Mouse (Mus musculus) Muller cell, postnatal 12 days (primary cell): ENCODE results near the gene Lsm4.

Experiments used
- DNase-seq: peaks from one replicate; pipeline ENCODE4 v3.0.0-alpha.2; 2015; ENCODE audit errors: inconsistent ontology term

Lsm4 gene

GRCm38 (mm10) chr8:70649324-70649723, 23.7 kb upstream of the Lsm4 start:
- peak; percentile 94 for DNase-seq

- DNase-seq = no peak
Measured at GRCm38 (mm10) chr8:70650351-70650750, 22.7 kb upstream of the Lsm4 start.

GRCm38 (mm10) chr8:70653226-70653625, 19.8 kb upstream of the Lsm4 start:
- peak; percentile 58 for DNase-seq

- no peak for DNase-seq
Measured at GRCm38 (mm10) chr8:70654121-70654520, 18.9 kb upstream of the Lsm4 start.

GRCm38 (mm10) chr8:70655469-70655868, 17.6 kb upstream of the Lsm4 start:
- peak; percentile 70 for DNase-seq

GRCm38 (mm10) chr8:70656193-70656790, 16.8 kb upstream of the Lsm4 start:
- DNase-seq = peak; percentile 62

GRCm38 (mm10) chr8:70657214-70657613, 15.8 kb upstream of the Lsm4 start:
- no peak for DNase-seq

- DNase-seq = no peak
Measured at GRCm38 (mm10) chr8:70657739-70658138, 15.3 kb upstream of the Lsm4 start.

- DNase-seq = no peak
Measured at GRCm38 (mm10) chr8:70658897-70659603, 14.0 kb upstream of the Lsm4 start.

- peak; percentile 94 for DNase-seq
Measured at GRCm38 (mm10) chr8:70659604-70660272, 13.3 kb upstream of the Lsm4 start.

GRCm38 (mm10) chr8:70660273-70660725, 12.7 kb upstream of the Lsm4 start, which contains the start of gene Pgpep1:
Pgpep1 (minus strand) TSS chr8:70660388.
- DNase-seq = no peak

- no peak for DNase-seq
Measured at GRCm38 (mm10) chr8:70663691-70664090, 9.4 kb upstream of the Lsm4 start.

GRCm38 (mm10) chr8:70664631-70665030, 8.4 kb upstream of the Lsm4 start:
- no peak for DNase-seq

GRCm38 (mm10) chr8:70665599-70665998, 7.4 kb upstream of the Lsm4 start:
- no peak for DNase-seq

GRCm38 (mm10) chr8:70667071-70667470, 6.0 kb upstream of the Lsm4 start:
- peak; percentile 89 for DNase-seq

GRCm38 (mm10) chr8:70671615-70672324, 1.3 kb upstream of the Lsm4 start:
- peak; percentile 76 for DNase-seq

- no peak for DNase-seq
Measured at GRCm38 (mm10) chr8:70672325-70673078, 546 bp upstream of the Lsm4 start.

GRCm38 (mm10) chr8:70674109-70674508, 1.1 kb downstream of the Lsm4 start:
- no peak for DNase-seq

- DNase-seq = peak; percentile 57
Measured at GRCm38 (mm10) chr8:70674716-70675115, 1.7 kb downstream of the Lsm4 start.

- DNase-seq = no peak
Measured at GRCm38 (mm10) chr8:70675336-70675735, 2.3 kb downstream of the Lsm4 start.

- DNase-seq = no peak
Measured at GRCm38 (mm10) chr8:70677451-70678080, 4.5 kb downstream of the Lsm4 start.
